Mouse (Mus musculus): ENCODE measurements around the gene Dnm2. TPM values are rescaled to one million over a fixed set of nuclear protein-coding genes. Genes with fewer than 3 reads are reported as not detected.
"Not testable (repeated sequence)": the region's sequence is repeated elsewhere in the genome, so short reads cannot be mapped to it uniquely, and the experiment has no call there.

Gene Dnm2
- polyA plus RNA-seq, 1 experiment: 86.2 TPM

DNA sequence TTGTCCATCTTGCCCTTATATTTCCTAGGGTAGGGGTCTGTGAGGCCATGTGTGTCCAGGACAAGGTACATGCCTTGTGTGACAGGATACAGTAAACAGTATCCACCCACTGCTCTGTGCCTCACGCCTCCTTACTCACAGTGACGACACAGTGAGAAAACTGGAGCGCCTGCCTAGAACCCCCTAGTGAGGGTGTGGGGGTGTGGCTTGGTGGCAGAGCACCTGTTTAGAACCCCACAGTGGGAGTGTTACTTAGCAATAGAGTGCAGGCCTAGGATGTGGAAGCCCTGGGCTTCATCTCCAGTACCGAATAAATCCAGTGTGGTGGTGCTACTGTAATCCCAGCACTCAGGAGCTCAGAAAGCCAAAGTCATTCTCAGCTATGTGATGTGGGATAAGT is 48.2 kb downstream of the Dnm2 start:
- Histone ChIP-seq H3K4me1 (ENCODE audit: control insufficient read depth, insufficient read depth, low read length) (no peaks in the 10 kb centered on the region), H3K4me3 (ENCODE audit: low read depth, low read length) (no peak overlapping the region), H3K27me3 (ENCODE audit: control insufficient read depth, insufficient read depth, low read length, poor library complexity, severe bottlenecking) (no peaks in the 10 kb centered on the region), H3K9me3 (replicated peaks; ENCODE audit: control insufficient read depth, insufficient read depth, low read length, poor library complexity, severe bottlenecking) (no peaks in the 10 kb centered on the region), H3K27ac (ENCODE audit: insufficient read depth, low read length) (no peak overlapping the region), H3K36me3 (ENCODE audit: control insufficient read depth, insufficient read depth, low read length, poor library complexity, severe bottlenecking) (peaks cover 24% of the 10 kb centered on the region), H3K9ac (ENCODE audit: low read depth, poor library complexity, severe bottlenecking) (no peak overlapping the region)
- TF ChIP-seq POLR2A (IDR thresholded peaks at IDR 0.05; ENCODE audit: insufficient read depth, low read length) (no peak), CTCF (IDR thresholded peaks at IDR 0.05; ENCODE audit: low read depth, low read length) (no peak), EP300 (IDR thresholded peaks at IDR 0.05; ENCODE audit: insufficient read depth, low read depth, low read length) (no peak)

DNA sequence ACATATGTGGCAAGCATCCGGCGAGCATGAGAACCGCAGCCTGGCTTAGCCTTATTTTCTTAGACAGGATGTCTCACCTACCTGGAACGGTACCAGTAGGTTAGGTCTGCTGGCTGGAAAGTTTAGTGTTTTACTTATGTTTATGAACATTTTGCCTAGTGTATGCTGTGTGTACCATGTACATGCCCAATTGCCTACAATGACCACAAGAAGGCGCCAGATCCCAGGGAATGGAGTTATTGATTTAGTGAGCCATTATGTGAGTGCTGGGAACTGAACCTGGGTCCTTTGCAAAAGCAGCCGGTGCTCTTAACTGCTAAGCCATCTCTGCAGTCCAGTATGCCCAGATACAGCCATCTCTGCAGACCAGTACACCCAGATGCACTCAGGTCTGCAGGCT is 53.0 kb downstream of the Dnm2 start:
- Histone ChIP-seq H3K27ac (ENCODE audit: insufficient read depth, low read length) (no peak overlapping the region), H3K36me3 (ENCODE audit: control insufficient read depth, insufficient read depth, low read length, poor library complexity, severe bottlenecking) (peaks cover 13% of the 10 kb centered on the region), H3K9me3 (replicated peaks; ENCODE audit: control insufficient read depth, insufficient read depth, low read length, poor library complexity, severe bottlenecking) (no peaks in the 10 kb centered on the region), H3K4me1 (ENCODE audit: control insufficient read depth, insufficient read depth, low read length) (no peaks in the 10 kb centered on the region), H3K27me3 (ENCODE audit: control insufficient read depth, insufficient read depth, low read length, poor library complexity, severe bottlenecking) (no peaks in the 10 kb centered on the region), H3K4me3 (ENCODE audit: low read depth, low read length) (no peak overlapping the region), H3K9ac (ENCODE audit: low read depth, poor library complexity, severe bottlenecking) (no peak overlapping the region)
- TF ChIP-seq POLR2A (IDR thresholded peaks at IDR 0.05; ENCODE audit: insufficient read depth, low read length) (no peak), EP300 (IDR thresholded peaks at IDR 0.05; ENCODE audit: insufficient read depth, low read depth, low read length) (no peak), CTCF (IDR thresholded peaks at IDR 0.05; ENCODE audit: low read depth, low read length) (no peak)

DNA sequence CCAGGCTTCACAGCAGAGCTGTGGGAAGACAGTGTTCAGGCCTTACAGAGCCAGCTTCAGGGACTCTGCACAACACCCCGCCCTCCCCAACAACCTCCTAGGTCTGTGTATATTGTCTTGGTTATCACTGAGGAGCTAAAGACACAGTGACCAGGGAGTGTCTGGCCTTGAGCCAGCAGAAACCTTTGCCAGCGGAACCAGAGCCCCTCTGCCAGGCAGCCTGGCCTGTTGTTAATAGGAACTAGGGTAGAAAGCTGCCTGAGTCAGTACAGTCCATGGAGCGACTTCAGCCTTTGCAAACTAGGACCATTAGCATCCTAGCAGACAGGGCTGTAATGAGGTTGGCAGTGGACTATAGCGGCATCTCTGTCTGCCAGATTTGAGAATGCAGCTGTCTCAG is 59.4 kb downstream of the Dnm2 start:
- peaks cover 9% of the 10 kb centered on the region for H3K36me3 ChIP-seq (ENCODE audit: control insufficient read depth, insufficient read depth, low read length, poor library complexity, severe bottlenecking)
- no peak overlapping the region for H3K4me3 ChIP-seq (ENCODE audit: low read depth, low read length)
- no peaks in the 10 kb centered on the region for H3K27me3 ChIP-seq (ENCODE audit: control insufficient read depth, insufficient read depth, low read length, poor library complexity, severe bottlenecking)
- H3K9ac ChIP-seq (ENCODE audit: low read depth, poor library complexity, severe bottlenecking): no peak overlapping the region
- no peaks in the 10 kb centered on the region for H3K4me1 ChIP-seq (ENCODE audit: control insufficient read depth, insufficient read depth, low read length)
- TF ChIP-seq CTCF (IDR thresholded peaks at IDR 0.05; ENCODE audit: low read depth, low read length) (no peak), POLR2A (IDR thresholded peaks at IDR 0.05; ENCODE audit: insufficient read depth, low read length) (no peak), EP300 (IDR thresholded peaks at IDR 0.05; ENCODE audit: insufficient read depth, low read depth, low read length) (no peak)
- H3K9me3 ChIP-seq (replicated peaks; ENCODE audit: control insufficient read depth, insufficient read depth, low read length, poor library complexity, severe bottlenecking): no peaks in the 10 kb centered on the region
- H3K27ac ChIP-seq (ENCODE audit: insufficient read depth, low read length): no peak overlapping the region

DNA sequence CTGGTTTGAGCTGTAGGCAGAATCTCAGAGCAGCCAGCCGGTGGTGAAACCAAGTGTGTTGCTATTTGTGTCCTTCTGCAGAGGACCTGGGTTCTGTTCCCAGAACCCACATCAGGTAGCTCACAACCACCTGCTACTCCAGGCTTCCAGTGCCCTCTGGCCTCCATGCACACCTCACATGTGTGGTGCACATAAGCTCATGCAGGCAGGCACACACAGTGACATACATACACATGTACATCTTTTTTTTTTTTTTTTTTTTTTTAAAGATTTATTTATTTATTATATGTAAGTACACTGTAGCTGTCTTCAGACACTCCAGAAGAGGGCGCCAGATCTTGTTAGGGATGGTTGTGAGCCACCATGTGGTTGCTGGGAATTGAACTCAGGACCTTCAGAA is 63.5 kb downstream of the Dnm2 start:
- not testable (repeated sequence) for H3K4me1 ChIP-seq (ENCODE audit: control insufficient read depth, insufficient read depth, low read length); H3K27ac ChIP-seq (ENCODE audit: insufficient read depth, low read length); H3K27me3 ChIP-seq (ENCODE audit: control insufficient read depth, insufficient read depth, low read length, poor library complexity, severe bottlenecking); H3K9me3 ChIP-seq (replicated peaks; ENCODE audit: control insufficient read depth, insufficient read depth, low read length, poor library complexity, severe bottlenecking); H3K4me3 ChIP-seq (ENCODE audit: low read depth, low read length); H3K9ac ChIP-seq (ENCODE audit: low read depth, poor library complexity, severe bottlenecking); H3K36me3 ChIP-seq (ENCODE audit: control insufficient read depth, insufficient read depth, low read length, poor library complexity, severe bottlenecking)

DNA sequence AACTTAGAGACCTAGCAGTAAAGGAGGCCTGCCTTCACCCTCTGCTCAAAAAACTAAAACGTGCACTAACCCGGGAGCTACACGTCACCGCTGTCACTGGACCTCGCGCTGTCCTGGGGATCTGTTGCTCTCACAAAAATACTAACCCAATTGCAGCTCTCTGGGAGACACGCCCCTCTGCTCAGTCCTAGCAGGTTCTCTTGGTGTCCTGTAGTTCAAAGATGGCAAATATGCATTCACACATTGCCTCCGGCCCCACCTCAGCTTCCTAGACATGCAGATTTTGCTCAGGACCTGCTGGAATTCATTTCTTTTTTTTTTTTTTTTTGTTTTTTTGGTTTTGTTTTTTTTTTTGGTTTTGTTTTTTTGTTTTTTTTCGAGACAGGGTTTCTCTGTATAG is 66.0 kb downstream of the Dnm2 start:
- H3K9ac ChIP-seq (ENCODE audit: low read depth, poor library complexity, severe bottlenecking): no peak overlapping the region
- H3K27me3 ChIP-seq (ENCODE audit: control insufficient read depth, insufficient read depth, low read length, poor library complexity, severe bottlenecking): no peaks in the 10 kb centered on the region
- no peaks in the 10 kb centered on the region for H3K9me3 ChIP-seq (replicated peaks; ENCODE audit: control insufficient read depth, insufficient read depth, low read length, poor library complexity, severe bottlenecking)
- no peaks in the 10 kb centered on the region for H3K4me1 ChIP-seq (ENCODE audit: control insufficient read depth, insufficient read depth, low read length)
- no peak overlapping the region for H3K27ac ChIP-seq (ENCODE audit: insufficient read depth, low read length)
- TF ChIP-seq EP300 (IDR thresholded peaks at IDR 0.05; ENCODE audit: insufficient read depth, low read depth, low read length): no peak
- no peak for TF ChIP-seq CTCF (IDR thresholded peaks at IDR 0.05; ENCODE audit: low read depth, low read length)
- TF ChIP-seq POLR2A (IDR thresholded peaks at IDR 0.05; ENCODE audit: insufficient read depth, low read length): no peak
- H3K4me3 ChIP-seq (ENCODE audit: low read depth, low read length): no peak overlapping the region
- 0 out of 2 replicates have a peak, but pooled peaks cover under 1% of the 10 kb centered on the region for H3K36me3 ChIP-seq (ENCODE audit: control insufficient read depth, insufficient read depth, low read length, poor library complexity, severe bottlenecking)

DNA sequence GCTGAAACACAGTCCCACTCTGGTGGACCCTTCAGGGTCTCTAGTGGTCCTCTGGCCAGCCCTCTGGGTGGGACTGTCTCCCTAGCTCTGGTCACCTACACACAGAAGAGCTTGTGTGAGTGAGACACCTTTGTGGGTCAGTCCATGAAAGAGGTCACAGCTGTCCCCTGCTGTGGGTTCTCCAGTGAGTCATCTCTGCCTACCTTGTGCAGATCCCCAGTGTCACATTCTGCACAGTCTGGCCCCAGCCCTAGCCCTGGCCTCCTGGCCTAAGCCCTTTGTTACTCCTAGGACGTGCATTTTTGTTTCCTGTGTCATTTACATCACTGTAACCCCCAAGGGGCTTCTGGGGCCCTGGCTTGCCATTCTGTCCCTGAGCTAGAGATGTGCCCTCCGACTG is 69.2 kb downstream of the Dnm2 start:
- H3K36me3 ChIP-seq (ENCODE audit: control insufficient read depth, insufficient read depth, low read length, poor library complexity, severe bottlenecking): no peaks in the 10 kb centered on the region

More for the DNA sequence above, 69.2 kb downstream of the Dnm2 start:
- Histone ChIP-seq H3K4me1 (ENCODE audit: control insufficient read depth, insufficient read depth, low read length) (no peaks in the 10 kb centered on the region), H3K27ac (ENCODE audit: insufficient read depth, low read length) (no peak overlapping the region), H3K27me3 (ENCODE audit: control insufficient read depth, insufficient read depth, low read length, poor library complexity, severe bottlenecking) (no peaks in the 10 kb centered on the region), H3K9ac (ENCODE audit: low read depth, poor library complexity, severe bottlenecking) (no peak overlapping the region), H3K9me3 (replicated peaks; ENCODE audit: control insufficient read depth, insufficient read depth, low read length, poor library complexity, severe bottlenecking) (no peaks in the 10 kb centered on the region), H3K4me3 (ENCODE audit: low read depth, low read length) (no peak overlapping the region)
- no peak for TF ChIP-seq CTCF (IDR thresholded peaks at IDR 0.05; ENCODE audit: low read depth, low read length)
- TF ChIP-seq POLR2A (IDR thresholded peaks at IDR 0.05; ENCODE audit: insufficient read depth, low read length): no peak
- no peak for TF ChIP-seq EP300 (IDR thresholded peaks at IDR 0.05; ENCODE audit: insufficient read depth, low read depth, low read length)
